Mouse (Mus musculus) forebrain, embryonic 16.5 days (tissue): ENCODE data around the gene Sobp. TPM values are rescaled to one million over a fixed set of nuclear protein-coding genes. Genes with fewer than 3 reads are reported as not detected.
A peak's percentile ranks its signal among the peaks of the same experiment; 100 is the strongest.

Experiments used
- ATAC-seq: fragments of 200-750 bp; cut with Nextera tagmentation; 2 replicates; pipeline ENCODE4 v1.8.0; 2017; ENCODE audit warnings: mild to moderate bottlenecking, moderate library complexity
- H3K27ac ChIP-seq: fragments of 300-500 bp; sonication (generic); 2 replicates; pipeline ENCODE4 v1.5.1; 2014; ENCODE audit warnings: low read length, control low read depth
- H3K27me3 ChIP-seq: fragments of 300-500 bp; sonication (generic); replicated peaks from 2 replicates; pipeline ENCODE4 v1.6.1; 2014; ENCODE audit warnings: low read length; ENCODE audit not compliant: control insufficient read depth, insufficient read depth
- H3K36me3 ChIP-seq: fragments of 300-500 bp; sonication (generic); 2 replicates; pipeline ENCODE4 v1.6.1; 2014; ENCODE audit not compliant: control insufficient read depth, insufficient read depth
- H3K4me1 ChIP-seq: fragments of 300-500 bp; sonication (generic); replicated peaks from 2 replicates; pipeline ENCODE4 v1.6.1; 2014; ENCODE audit warnings: low read length; ENCODE audit not compliant: control insufficient read depth, insufficient read depth
- H3K4me2 ChIP-seq: fragments of 300-500 bp; sonication (generic); 2 replicates; pipeline ENCODE4 v1.6.1; 2014; ENCODE audit warnings: mild to moderate bottlenecking, low read length, control low read depth
- H3K4me3 ChIP-seq: fragments of 300-500 bp; sonication (generic); replicated peaks from 2 replicates; pipeline ENCODE4 v1.5.1; 2014; ENCODE audit warnings: mild to moderate bottlenecking, low read length, control low read depth
- H3K9ac ChIP-seq: fragments of 300-500 bp; sonication (generic); replicated peaks from 2 replicates; pipeline ENCODE4 v1.6.1; 2014; ENCODE audit warnings: low read depth, low read length, control low read depth
- H3K9me3 ChIP-seq: fragments of 300-500 bp; sonication (generic); 2 replicates; pipeline ENCODE4 v1.6.1; 2016; ENCODE audit warnings: low read length; ENCODE audit not compliant: control insufficient read depth
- WGBS: fragments of 180-500 bp; shearing (Covaris S2); extraction: QIAGEN DNeasy Blood & Tissue Kit; methylation state at CpG from one replicate; pipeline ENCODE4 v1.1.7; 2014; 5-methylcytosine and 5-hydroxymethylcytosine counted together
- polyA plus RNA-seq: library from polyadenylated mRNA; unstranded; fragments of >200 nt; fragmentation: Nextera tagmentation; extraction: Ambion mirVana; gene quantifications from 2 replicates; pipeline ENCODE4 v1.2.1, GENCODE M21; 2015

Sobp gene
- polyA plus RNA-seq, 1 experiment from 2014 or later, result 15.1 TPM

- ATAC-seq, result no peak
- Histone ChIP-seq H3K27ac (no peak overlapping the region), H3K9me3 (0 out of 2 replicates have a peak, but pooled peaks cover 2% of the 10 kb centered on the region), H3K4me1 (peaks cover 15% of the 10 kb centered on the region), H3K4me2 (no peak overlapping the region), H3K36me3 (no peaks in the 10 kb centered on the region), H3K4me3 (no peak overlapping the region), H3K27me3 (no peaks in the 10 kb centered on the region), H3K9ac (no peak overlapping the region)
- WGBS, result 97% methylated on average over 1 of the region's 1 CpGs
Measured at GRCm38 (mm10) chr10:43166146-43166545, 8.2 kb downstream of the Sobp start.

- Histone ChIP-seq H3K4me2 (no peak overlapping the region), H3K4me3 (no peak overlapping the region), H3K27ac (no peak overlapping the region), H3K9ac (no peak overlapping the region), H3K36me3 (no peaks in the 10 kb centered on the region), H3K9me3 (0 out of 2 replicates have a peak, but pooled peaks cover 2% of the 10 kb centered on the region), H3K4me1 (peaks cover 6% of the 10 kb centered on the region), H3K27me3 (no peaks in the 10 kb centered on the region)
- WGBS, result 97% methylated on average over 2 of the region's 2 CpGs
- no peak for ATAC-seq
Measured at GRCm38 (mm10) chr10:43164406-43164805, 9.9 kb downstream of the Sobp start.

- Histone ChIP-seq H3K4me1 (no peaks in the 10 kb centered on the region), H3K9me3 (0 out of 2 replicates have a peak, but pooled peaks cover 2% of the 10 kb centered on the region), H3K36me3 (no peaks in the 10 kb centered on the region), H3K9ac (no peak overlapping the region), H3K27me3 (no peaks in the 10 kb centered on the region), H3K27ac (no peak overlapping the region), H3K4me2 (no peak overlapping the region), H3K4me3 (no peak overlapping the region)
- ATAC-seq, result peak; percentile 31; the same call in 1 of the 2 replicates
- 87% methylated on average over 12 of the region's 12 CpGs for WGBS
Measured at GRCm38 (mm10) chr10:43162318-43162717, 12.0 kb downstream of the Sobp start.

- Histone ChIP-seq H3K36me3 (no peaks in the 10 kb centered on the region), H3K4me1 (peaks cover 13% of the 10 kb centered on the region), H3K27ac (no peak overlapping the region), H3K9me3 (0 out of 2 replicates have a peak, but pooled peaks cover 2% of the 10 kb centered on the region), H3K9ac (no peak overlapping the region), H3K4me2 (no peak overlapping the region), H3K4me3 (no peak overlapping the region), H3K27me3 (no peaks in the 10 kb centered on the region)
- ATAC-seq, result no peak
- 84% methylated on average over 5 of the region's 5 CpGs for WGBS
Measured at GRCm38 (mm10) chr10:43159333-43159732, 15.0 kb downstream of the Sobp start.

- Histone ChIP-seq H3K4me1 (peaks cover 16% of the 10 kb centered on the region), H3K27me3 (no peaks in the 10 kb centered on the region), H3K4me3 (no peak overlapping the region), H3K36me3 (no peaks in the 10 kb centered on the region), H3K9ac (no peak overlapping the region), H3K27ac (no peak overlapping the region), H3K4me2 (no peak overlapping the region), H3K9me3 (0 out of 2 replicates have a peak, but pooled peaks cover 2% of the 10 kb centered on the region)
- no peak for ATAC-seq
- 87% methylated on average over 5 of the region's 5 CpGs for WGBS
Measured at GRCm38 (mm10) chr10:43158917-43159316, 15.4 kb downstream of the Sobp start.

GRCm38 (mm10) chr10:43155046-43155560 is 19.2 kb downstream of the Sobp start:
- H3K9me3 ChIP-seq, result no peaks in the 10 kb centered on the region
- no peak overlapping the region for H3K4me3 ChIP-seq
- peaks cover 16% of the 10 kb centered on the region for H3K4me1 ChIP-seq
- H3K27ac ChIP-seq, result peak overlapping the region; percentile 71; the same call in 1 of the 2 replicates
- peak overlapping the region; percentile 29; the same call in 1 of the 2 replicates for H3K9ac ChIP-seq
- peak overlapping the region; percentile 40 for H3K4me2 ChIP-seq
- WGBS, result 3% methylated on average over 12 of the region's 12 CpGs
- no peaks in the 10 kb centered on the region for H3K27me3 ChIP-seq
- H3K36me3 ChIP-seq, result no peaks in the 10 kb centered on the region
- peak; percentile 81 for ATAC-seq

- 88% methylated on average over 8 of the region's 8 CpGs for WGBS
- Histone ChIP-seq H3K4me3 (no peak overlapping the region), H3K9me3 (no peaks in the 10 kb centered on the region), H3K27ac (no peak overlapping the region), H3K9ac (no peak overlapping the region), H3K4me2 (no peak overlapping the region), H3K36me3 (no peaks in the 10 kb centered on the region; the same call in 1 of the 2 replicates), H3K4me1 (peaks cover 16% of the 10 kb centered on the region), H3K27me3 (no peaks in the 10 kb centered on the region)
- ATAC-seq, result no peak
Measured at GRCm38 (mm10) chr10:43152643-43153042, 21.7 kb downstream of the Sobp start.

- Histone ChIP-seq H3K4me2 (no peak overlapping the region), H3K4me1 (no peaks in the 10 kb centered on the region), H3K4me3 (no peak overlapping the region), H3K27me3 (no peaks in the 10 kb centered on the region), H3K36me3 (no peaks in the 10 kb centered on the region; the same call in 1 of the 2 replicates), H3K9ac (no peak overlapping the region), H3K9me3 (no peaks in the 10 kb centered on the region), H3K27ac (no peak overlapping the region)
- 84% methylated on average over 11 of the region's 11 CpGs for WGBS
- no peak for ATAC-seq
Measured at GRCm38 (mm10) chr10:43148456-43148855, 25.9 kb downstream of the Sobp start.

- no peak overlapping the region for H3K9ac ChIP-seq
- H3K9me3 ChIP-seq, result no peaks in the 10 kb centered on the region
- H3K4me3 ChIP-seq, result no peak overlapping the region
- H3K4me1 ChIP-seq, result no peaks in the 10 kb centered on the region
- H3K27ac ChIP-seq, result no peak overlapping the region
- WGBS, result 92% methylated on average over 9 of the region's 9 CpGs
- H3K27me3 ChIP-seq, result no peaks in the 10 kb centered on the region
- ATAC-seq, result no peak
- no peaks in the 10 kb centered on the region for H3K36me3 ChIP-seq
- H3K4me2 ChIP-seq, result no peak overlapping the region
Measured at GRCm38 (mm10) chr10:43143173-43143572, 31.2 kb downstream of the Sobp start.
